Mouse (Mus musculus): ENCODE data around the gene Pde4dip.

The Pde4dip gene

GRCm38 (mm10) chr3:97682159-97682502 lies 206.4 kb downstream of the Pde4dip start:
- no peak for DNase-seq

DNA sequence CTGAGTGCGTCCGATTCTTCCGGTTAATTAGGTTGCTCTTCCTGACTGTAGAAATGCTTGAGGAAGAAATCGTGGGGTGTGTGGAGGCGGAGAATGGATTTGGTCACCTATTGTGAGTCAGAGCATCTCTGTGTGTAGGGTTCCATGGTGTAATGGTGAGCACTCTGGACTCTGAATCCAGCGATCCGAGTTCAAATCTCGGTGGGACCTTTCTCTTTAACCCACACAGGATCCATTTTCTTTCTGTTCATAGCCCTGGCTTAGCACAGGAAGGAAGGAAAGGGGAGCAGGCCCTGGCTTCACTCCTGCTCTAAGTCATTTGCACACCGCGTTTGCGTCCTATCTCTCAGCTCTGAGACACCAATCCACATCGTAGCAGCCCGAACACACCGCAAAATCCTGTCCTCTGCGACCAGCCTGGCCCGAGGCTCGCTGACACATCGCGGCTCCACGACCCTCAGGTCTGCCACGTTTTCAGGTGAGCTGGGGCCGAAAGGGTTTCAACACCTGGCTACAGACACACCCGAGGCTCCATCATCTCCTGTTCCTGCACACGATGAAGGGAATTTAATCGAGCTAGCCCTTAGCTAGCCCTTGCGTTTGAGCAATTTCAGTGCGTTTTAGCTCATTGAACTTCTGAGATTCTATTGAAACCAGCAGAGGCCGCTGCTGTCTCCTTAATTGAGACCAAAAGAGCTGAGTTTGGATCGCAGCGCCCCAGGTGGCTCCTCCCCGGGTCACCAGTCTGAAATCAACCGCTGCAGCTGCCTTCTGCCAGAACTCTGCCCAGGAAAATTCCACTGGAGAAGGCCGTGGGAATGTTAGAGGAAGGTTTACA lies 207.0 kb downstream of the Pde4dip start:
- DNase-seq: peak; percentile 72

- peak; percentile 83 for DNase-seq
Observed at GRCm38 (mm10) chr3:97680631-97681320, 207.7 kb downstream of the Pde4dip start.

DNA sequence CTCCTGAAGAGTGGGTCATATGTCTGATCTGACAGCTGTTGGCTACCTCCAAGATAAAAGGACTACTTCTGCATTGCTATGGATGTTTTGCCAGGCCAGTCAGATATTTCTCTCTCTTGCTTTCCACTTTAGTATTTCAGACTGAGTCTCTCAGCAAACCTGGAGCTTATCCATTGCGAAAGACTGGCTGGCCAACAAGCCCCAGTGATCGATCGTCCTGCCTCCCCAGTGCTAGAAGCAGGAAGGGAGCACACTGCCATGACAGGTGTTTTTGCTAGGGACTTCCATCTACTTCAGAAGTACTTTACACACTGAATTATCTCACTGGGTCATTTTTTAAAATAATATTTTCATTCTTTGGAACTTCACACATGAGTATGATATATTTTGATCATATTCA lies 210.1 kb downstream of the Pde4dip start:
- no peak for DNase-seq

GRCm38 (mm10) chr3:97676126-97676525 lies 212.4 kb downstream of the Pde4dip start:
- no peak for DNase-seq

DNA sequence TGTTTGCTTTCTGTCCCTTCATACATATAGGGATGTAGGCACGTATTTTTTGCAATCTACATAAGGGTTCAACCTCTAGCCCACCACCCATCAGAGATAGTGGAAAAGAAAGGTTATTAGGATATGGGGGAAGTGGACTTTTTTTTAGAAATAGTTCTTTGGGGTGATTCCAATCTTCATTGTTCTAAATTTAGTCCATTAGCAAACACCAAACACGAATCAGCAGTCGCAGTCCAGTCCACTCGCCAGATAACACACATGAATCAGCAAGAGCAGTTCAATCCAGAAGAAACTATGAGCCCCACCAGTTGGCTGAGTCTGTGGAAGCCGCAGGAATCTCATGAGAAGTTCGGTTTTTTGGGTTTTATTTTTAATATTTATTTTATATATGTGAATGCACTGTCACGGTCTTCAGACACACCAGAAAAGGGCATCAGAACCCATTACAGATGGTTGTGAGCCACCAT lies 213.8 kb downstream of the Pde4dip start, which contains the start of gene Gm17651:
Gm17651 (minus strand) TSS at position 51 of the 467 bp plus-strand sequence.
- DNase-seq: no peak

GRCm38 (mm10) chr3:97667093-97667675 lies 221.3 kb downstream of the Pde4dip start:
- DNase-seq: no peak

GRCm38 (mm10) chr3:97666154-97666553 lies 222.4 kb downstream of the Pde4dip start:
- DNase-seq: no peak

- DNase-seq: no peak
Observed at GRCm38 (mm10) chr3:97665525-97665924, 223.0 kb downstream of the Pde4dip start.

- no peak for DNase-seq
Observed at GRCm38 (mm10) chr3:97661206-97661605, 227.3 kb downstream of the Pde4dip start.

- DNase-seq: no peak
Observed at GRCm38 (mm10) chr3:97659746-97660145, 228.8 kb downstream of the Pde4dip start.

DNA sequence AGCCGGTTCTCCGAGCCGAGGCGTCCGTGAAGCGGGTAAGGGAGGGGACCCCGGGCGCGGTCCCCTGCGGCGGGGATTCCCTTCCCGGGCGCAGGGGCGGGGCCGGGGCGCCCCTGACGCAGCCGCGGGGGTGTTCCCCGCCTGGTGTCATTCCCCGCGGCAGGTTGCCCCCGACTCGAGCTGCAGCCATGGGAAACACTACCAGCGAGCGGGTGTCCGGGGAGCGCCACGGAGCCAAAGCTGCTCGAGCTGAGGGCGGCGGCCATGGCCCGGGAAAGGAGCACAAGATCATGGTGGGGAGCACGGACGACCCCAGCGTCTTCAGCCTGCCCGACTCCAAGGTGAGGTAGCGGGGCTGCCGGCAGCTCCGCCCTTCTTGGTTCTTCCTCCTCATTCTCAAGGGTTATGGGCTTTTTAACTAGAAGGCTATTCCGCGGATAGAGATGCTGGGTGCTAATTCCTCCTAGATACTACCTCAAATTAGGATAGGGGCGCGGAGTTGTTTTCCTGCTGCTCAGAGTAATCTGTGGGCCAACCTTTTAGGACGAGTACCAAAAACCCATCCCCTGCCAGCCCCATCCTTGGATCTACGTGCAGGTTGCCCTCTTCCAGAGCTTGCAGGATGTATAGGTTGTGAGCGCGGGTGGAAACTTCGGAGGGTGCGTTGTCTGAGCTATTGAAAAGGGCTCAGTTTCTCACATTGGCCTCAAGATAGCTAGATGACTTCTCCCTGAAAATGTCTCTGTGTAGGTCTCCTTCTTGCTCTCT lies 229.9 kb downstream of the Pde4dip start:
- DNase-seq: peak; percentile 69

- DNase-seq: peak; percentile 100
Observed at GRCm38 (mm10) chr3:97657655-97658411, 230.7 kb downstream of the Pde4dip start, which contains the start of gene Prkab2. TSS of gene Prkab2 (plus strand) at chr3:97658193.

- no peak for DNase-seq
Observed at GRCm38 (mm10) chr3:97654901-97655300, 233.6 kb downstream of the Pde4dip start.

GRCm38 (mm10) chr3:97653781-97654180 lies 234.7 kb downstream of the Pde4dip start:
- DNase-seq: no peak

DNA sequence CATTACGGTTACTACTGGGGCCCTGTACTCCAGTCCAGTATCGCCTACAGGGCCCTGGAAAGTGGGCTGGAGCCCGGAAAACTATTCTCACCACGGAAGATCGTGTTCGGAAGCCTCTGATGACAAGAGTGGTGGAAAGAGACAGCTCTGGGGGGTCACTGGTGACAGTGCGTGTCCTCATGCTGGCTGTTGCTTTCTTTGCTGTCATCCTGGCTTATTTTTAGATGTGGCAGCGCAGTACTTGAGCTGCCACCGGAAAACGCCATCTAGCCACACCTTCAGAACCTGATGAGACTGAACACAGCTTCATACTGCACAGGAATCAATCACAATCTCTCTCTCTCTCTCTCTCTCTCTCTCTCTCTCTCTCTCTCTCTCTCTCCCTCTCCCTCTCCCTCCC lies 236.9 kb downstream of the Pde4dip start:
- no peak for DNase-seq

DNA sequence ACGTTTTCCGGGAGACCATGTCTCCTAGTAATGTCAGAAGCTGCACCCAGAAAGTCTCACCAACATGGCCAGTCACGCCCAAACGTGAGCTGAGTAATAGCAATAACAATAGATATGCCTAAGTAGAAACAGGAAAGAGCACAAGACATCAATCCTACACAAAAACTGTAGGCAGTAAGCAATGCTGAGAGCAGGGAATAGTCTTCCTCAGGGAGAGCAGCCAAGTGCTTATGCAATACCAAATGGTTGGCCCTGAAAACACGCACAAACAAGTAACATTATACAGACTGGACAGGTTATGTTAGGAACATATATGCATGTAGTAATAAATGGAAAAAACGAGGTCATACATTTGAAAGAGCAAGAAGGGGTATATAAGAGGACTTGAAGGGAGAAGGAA lies 239.0 kb downstream of the Pde4dip start:
- no peak for DNase-seq

GRCm38 (mm10) chr3:97649022-97649421 lies 239.5 kb downstream of the Pde4dip start:
- no peak for DNase-seq

GRCm38 (mm10) chr3:97648518-97648917 lies 240.0 kb downstream of the Pde4dip start:
- no peak for DNase-seq

DNA sequence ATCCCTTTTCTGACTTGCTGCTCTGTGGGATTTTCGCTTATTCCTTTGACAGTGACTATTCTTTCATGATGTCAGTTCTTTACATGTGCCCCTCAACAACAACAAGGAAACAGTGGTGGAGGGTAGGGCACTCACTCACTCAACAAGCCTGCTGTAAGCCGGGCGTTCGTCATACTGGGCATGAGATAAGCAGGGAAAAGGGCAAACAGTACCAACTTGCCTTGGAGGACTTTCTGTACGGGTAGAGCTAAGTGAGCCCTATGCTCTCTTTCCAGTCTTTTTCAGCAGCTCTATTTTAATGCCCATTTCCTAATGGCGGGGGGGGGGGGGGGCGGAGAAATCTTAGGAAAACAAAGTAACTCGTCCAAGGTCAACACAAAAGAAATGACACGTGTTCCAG lies 246.5 kb downstream of the Pde4dip start:
- no peak for DNase-seq

GRCm38 (mm10) chr3:97641396-97641795 lies 247.1 kb downstream of the Pde4dip start:
- DNase-seq: no peak
